Mouse (Mus musculus) heart, embryonic 13.5 days (tissue): ENCODE data around the gene 6030452D12Rik. TPM values are rescaled to one million over a fixed set of nuclear protein-coding genes. Genes with fewer than 3 reads are reported as not detected.

Experiments used
- ATAC-seq: fragments of 200-750 bp; cut with Nextera tagmentation; 2 replicates; pipeline ENCODE4 v1.8.0; 2017; ENCODE audit warnings: moderate TSS enrichment; ENCODE audit not compliant: insufficient number of reproducible peaks, low FRiP score, low TSS enrichment; ENCODE audit errors: extremely low read depth
- H3K27ac ChIP-seq: fragments of 300-500 bp; sonication (generic); replicated peaks from 2 replicates; pipeline ENCODE4 v1.5.1; 2015; ENCODE audit warnings: moderate library complexity, mild to moderate bottlenecking, inconsistent platforms
- H3K27me3 ChIP-seq: fragments of 300-500 bp; sonication (generic); replicated peaks from 2 replicates; pipeline ENCODE4 v1.6.1; 2015; ENCODE audit warnings: mild to moderate bottlenecking, inconsistent platforms
- H3K36me3 ChIP-seq: fragments of 300-500 bp; sonication (generic); 2 replicates; pipeline ENCODE4 v1.6.1; 2015; ENCODE audit warnings: mild to moderate bottlenecking, inconsistent platforms
- H3K4me1 ChIP-seq: fragments of 300-500 bp; sonication (generic); 2 replicates; pipeline ENCODE4 v1.6.1; 2015; ENCODE audit warnings: inconsistent platforms
- H3K4me2 ChIP-seq: fragments of 300-500 bp; sonication (generic); 2 replicates; pipeline ENCODE4 v1.6.1; 2015; ENCODE audit warnings: inconsistent platforms, mild to moderate bottlenecking, moderate library complexity
- H3K4me3 ChIP-seq: fragments of 300-500 bp; sonication (generic); 2 replicates; pipeline ENCODE4 v1.5.1; 2015; ENCODE audit warnings: moderate library complexity, mild to moderate bottlenecking, inconsistent platforms
- H3K9ac ChIP-seq: fragments of 300-500 bp; sonication (generic); 2 replicates; pipeline ENCODE4 v1.6.1; 2015; ENCODE audit warnings: inconsistent platforms, mild to moderate bottlenecking, moderate library complexity
- H3K9me3 ChIP-seq: fragments of 300-500 bp; sonication (generic); 2 replicates; pipeline ENCODE4 v1.6.1; 2016; ENCODE audit warnings: inconsistent platforms
- WGBS: fragments of 180-500 bp; shearing (Covaris S2); methylation state at CpG from one replicate; pipeline ENCODE4 v1.1.7; 2015; ENCODE audit warnings: mixed read lengths; 5-methylcytosine and 5-hydroxymethylcytosine counted together
- polyA plus RNA-seq: library from polyadenylated mRNA; unstranded; fragments of >200 nt; fragmentation: Nextera tagmentation; extraction: Ambion mirVana; gene quantifications from 2 replicates; pipeline ENCODE4 v1.2.1, GENCODE M21; 2015

The 6030452D12Rik gene
- polyA plus RNA-seq, 1 experiment from 2014 or later, result not detected

DNA sequence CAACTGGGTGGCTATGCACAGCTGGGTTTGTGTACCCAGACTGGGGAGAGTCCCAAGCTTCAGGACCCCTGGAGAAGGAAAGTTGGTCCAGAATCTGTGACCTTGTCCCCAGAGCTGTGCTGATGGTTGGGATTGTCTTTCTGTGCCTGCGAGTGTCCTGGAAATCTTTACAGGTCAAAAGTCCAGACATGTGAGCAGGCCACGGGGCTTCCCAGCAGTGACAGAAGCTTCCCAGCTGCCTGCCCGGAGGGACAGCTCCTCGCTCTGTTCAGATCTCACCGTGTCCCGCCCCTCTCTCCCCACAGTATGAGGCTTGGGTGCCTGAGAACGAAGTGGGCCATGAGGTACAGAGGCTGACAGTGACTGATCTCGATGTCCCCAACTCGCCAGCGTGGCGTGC, 40.7 kb downstream of the 6030452D12Rik start:
- no peak overlapping the region for H3K9ac ChIP-seq
- H3K27me3 ChIP-seq, result no peaks in the 10 kb centered on the region
- no peaks in the 10 kb centered on the region for H3K4me1 ChIP-seq
- no peaks in the 10 kb centered on the region for H3K9me3 ChIP-seq
- no peak overlapping the region for H3K4me2 ChIP-seq
- no peak overlapping the region for H3K4me3 ChIP-seq
- ATAC-seq, result no peak
- WGBS, result 68% methylated on average over 11 of the region's 11 CpGs
- peaks cover 96% of the 10 kb centered on the region for H3K36me3 ChIP-seq
- H3K27ac ChIP-seq, result no peak overlapping the region

DNA sequence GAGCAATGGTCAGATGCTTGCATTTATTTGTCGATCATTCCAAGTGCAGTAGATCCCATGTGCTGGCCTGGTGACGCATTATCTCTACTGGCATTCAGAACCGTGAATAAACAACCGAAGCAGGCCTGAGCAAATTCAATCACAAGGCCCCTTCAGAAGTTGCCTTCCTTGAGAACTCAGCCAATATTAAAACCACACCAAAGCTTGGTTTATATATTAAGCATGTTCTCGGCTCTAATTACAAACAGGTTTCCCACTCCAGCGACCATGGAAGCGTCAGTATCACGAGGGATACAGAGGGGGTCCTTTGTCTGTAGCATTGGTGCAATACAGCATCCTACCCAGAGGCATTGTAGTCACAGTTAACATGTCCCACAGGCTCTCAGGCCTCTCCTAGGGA, 42.7 kb downstream of the 6030452D12Rik start:
- no peak for ATAC-seq
- 77% methylated on average over 8 of the region's 8 CpGs for WGBS
- Histone ChIP-seq H3K9ac (no peak overlapping the region), H3K27ac (no peak overlapping the region), H3K9me3 (no peaks in the 10 kb centered on the region), H3K4me1 (no peaks in the 10 kb centered on the region), H3K4me2 (no peak overlapping the region), H3K27me3 (no peaks in the 10 kb centered on the region), H3K36me3 (peaks cover 96% of the 10 kb centered on the region), H3K4me3 (no peak overlapping the region)

DNA sequence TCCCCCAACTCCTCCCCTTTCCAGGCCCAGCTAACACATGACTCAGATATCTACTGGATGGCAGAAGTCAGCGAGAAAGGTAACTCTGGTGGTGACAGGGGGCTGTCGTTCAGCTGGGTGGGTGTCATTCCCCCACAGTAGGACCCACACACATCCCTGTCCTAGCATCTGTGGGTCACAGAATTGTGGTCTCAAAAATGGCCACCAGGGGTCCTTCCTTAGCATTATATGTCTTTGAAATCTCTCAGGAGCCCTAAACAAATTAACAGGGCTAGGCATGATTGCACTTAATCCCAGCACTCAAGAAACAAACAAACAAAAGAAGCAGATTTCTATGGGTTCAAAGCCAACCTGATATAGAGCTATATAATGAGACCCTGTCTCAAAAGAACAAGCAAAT, 44.8 kb downstream of the 6030452D12Rik start:
- no peak overlapping the region for H3K9ac ChIP-seq
- no peak for ATAC-seq
- H3K27ac ChIP-seq, result no peak overlapping the region
- H3K4me2 ChIP-seq, result no peak overlapping the region
- no peaks in the 10 kb centered on the region for H3K4me1 ChIP-seq
- no peaks in the 10 kb centered on the region for H3K9me3 ChIP-seq
- no peaks in the 10 kb centered on the region for H3K27me3 ChIP-seq
- 72% methylated on average over 2 of the region's 2 CpGs for WGBS
- peaks cover 93% of the 10 kb centered on the region for H3K36me3 ChIP-seq
- H3K4me3 ChIP-seq, result no peak overlapping the region

DNA sequence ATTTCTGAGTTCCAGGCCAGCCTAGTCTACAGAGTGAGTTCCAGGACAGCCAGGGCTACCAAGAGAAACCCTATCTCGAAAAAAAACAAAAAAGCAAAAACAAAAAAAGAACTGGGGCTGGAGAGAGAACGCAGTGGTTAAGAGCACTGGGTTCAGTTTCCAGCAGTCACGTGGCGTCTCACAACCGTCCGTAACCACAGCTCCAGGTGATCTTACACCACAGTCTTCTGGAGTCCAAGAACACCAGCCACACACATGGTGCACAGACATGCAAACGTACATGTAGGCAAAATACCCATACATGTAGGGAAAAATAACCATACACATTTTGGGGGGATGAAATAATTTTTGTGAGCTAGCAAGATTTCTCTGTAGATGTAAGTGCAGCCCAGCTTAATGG, 46.4 kb downstream of the 6030452D12Rik start:
- Histone ChIP-seq H3K9me3 (no peaks in the 10 kb centered on the region), H3K27me3 (no peaks in the 10 kb centered on the region), H3K36me3 (peaks cover 92% of the 10 kb centered on the region), H3K27ac (no peak overlapping the region), H3K9ac (no peak overlapping the region), H3K4me3 (no peak overlapping the region), H3K4me1 (no peaks in the 10 kb centered on the region), H3K4me2 (no peak overlapping the region)
- WGBS, result 79% methylated on average over 7 of the region's 7 CpGs
- no peak for ATAC-seq

DNA sequence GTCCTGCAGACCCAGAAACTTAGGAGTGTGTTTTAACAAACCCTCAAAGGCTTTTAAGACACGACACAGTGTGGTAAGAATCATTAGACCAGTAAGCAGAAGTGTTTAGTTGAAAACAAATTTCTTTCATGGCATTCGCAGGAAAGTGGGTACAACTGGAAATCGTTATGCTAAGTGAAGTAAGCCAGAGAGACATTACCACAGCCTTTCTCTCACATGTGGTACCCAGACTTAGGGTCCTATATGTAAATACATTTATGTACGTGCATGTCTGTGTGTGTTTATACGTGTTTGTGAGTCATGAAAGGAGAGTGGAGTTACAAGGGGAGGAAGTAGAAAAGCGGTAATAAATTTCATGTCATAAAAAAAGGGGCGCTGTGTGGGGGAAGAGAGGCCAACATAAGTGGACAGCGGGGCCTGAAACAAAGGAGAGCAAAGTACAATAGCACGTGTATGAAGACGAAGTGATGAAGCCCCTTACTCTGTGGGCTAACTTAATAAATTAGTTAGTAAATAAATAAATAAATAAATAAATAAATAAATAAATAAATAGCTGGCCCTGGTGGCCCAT, 48.1 kb downstream of the 6030452D12Rik start:
- Histone ChIP-seq H3K9me3 (no peaks in the 10 kb centered on the region), H3K9ac (no peak overlapping the region), H3K27me3 (no peaks in the 10 kb centered on the region), H3K27ac (no peak overlapping the region), H3K4me1 (no peaks in the 10 kb centered on the region), H3K4me2 (no peak overlapping the region), H3K4me3 (no peak overlapping the region), H3K36me3 (peaks cover 94% of the 10 kb centered on the region)
- WGBS, result 83% methylated on average over 10 of the region's 10 CpGs
- ATAC-seq, result no peak

DNA sequence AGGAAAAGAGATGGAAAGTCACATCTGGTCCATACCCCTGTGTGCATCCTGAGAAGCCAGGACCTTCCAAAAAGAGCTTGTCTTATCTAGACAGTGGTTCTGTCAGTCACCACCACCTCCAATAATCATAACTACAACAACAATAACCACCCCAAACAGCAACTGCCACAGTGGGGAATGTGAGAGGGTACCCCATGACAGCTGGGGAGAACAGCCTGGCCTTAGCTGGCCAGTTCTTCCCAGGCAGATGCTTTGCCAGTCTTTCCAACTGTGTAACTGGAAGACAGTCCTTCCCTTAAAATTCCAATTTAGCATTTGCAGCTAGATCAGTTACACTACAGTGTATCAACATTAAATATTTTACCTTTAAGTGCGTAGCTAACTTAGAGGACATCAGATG, 50.6 kb downstream of the 6030452D12Rik start:
- Histone ChIP-seq H3K27me3 (no peaks in the 10 kb centered on the region), H3K9ac (no peak overlapping the region), H3K4me2 (no peak overlapping the region), H3K4me3 (no peak overlapping the region), H3K27ac (no peak overlapping the region), H3K36me3 (peaks cover 93% of the 10 kb centered on the region), H3K4me1 (no peaks in the 10 kb centered on the region), H3K9me3 (peaks cover 4% of the 10 kb centered on the region; the same call in 1 of the 2 replicates)
- no peak for ATAC-seq
- 85% methylated on average over 1 of the region's 1 CpGs for WGBS

DNA sequence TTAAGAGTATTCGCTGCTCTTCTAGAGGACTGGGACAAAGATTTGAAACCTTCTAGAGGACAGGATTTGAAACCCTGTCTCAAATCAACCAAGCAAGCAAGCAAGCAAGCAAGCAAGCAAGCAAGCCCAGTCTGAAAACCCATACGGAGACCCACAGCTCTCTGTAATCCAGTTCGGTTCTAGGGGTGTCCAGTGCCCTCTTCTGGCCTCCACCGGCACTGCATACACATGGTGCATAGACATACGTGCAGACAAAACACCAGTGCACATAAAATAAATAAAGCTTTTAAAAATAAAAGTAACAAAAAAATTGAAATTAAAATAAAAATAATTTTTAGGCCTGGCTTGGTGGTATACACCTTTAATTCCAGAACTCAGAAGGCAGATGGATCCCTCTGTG, 53.7 kb downstream of the 6030452D12Rik start:
- peaks cover 90% of the 10 kb centered on the region for H3K36me3 ChIP-seq
- H3K27ac ChIP-seq, result no peak overlapping the region
- no peak overlapping the region for H3K9ac ChIP-seq
- H3K9me3 ChIP-seq, result peaks cover 8% of the 10 kb centered on the region; the same call in 1 of the 2 replicates
- WGBS, result 94% methylated on average over 5 of the region's 5 CpGs
- ATAC-seq, result no peak
- no peak overlapping the region for H3K4me2 ChIP-seq
- H3K4me1 ChIP-seq, result no peaks in the 10 kb centered on the region
- H3K27me3 ChIP-seq, result no peaks in the 10 kb centered on the region
- H3K4me3 ChIP-seq, result no peak overlapping the region

DNA sequence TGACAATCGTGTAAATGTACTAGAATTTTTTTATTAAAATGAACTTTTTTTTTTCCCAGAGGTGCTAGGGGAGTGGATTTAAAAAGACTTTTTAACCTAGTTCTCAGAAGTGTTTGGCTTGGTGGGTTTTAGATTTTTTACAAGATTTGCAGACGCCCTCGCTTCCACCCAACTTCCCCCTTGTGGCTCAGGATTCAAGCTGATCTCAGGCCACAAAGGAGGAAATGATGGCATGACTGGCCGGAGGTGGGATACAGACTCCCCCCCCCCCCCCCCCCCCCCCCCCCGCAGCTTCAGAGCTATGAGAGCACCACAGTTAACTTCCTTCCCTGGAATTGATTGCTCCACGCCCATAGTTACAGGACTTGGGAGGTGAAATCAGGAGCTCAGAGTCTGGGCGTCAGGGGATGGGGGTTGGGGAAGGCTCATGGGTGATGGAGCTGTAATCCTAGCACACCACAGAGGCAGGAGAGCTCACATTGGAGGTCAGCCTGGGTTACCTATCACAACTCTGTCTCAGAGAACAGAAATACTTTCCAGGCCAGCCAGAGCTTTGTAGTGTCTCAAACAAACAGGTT, 55.8 kb downstream of the 6030452D12Rik start:
- Histone ChIP-seq H3K4me3 (no peak overlapping the region), H3K9me3 (peaks cover 8% of the 10 kb centered on the region; the same call in 1 of the 2 replicates), H3K36me3 (peaks cover 71% of the 10 kb centered on the region), H3K9ac (no peak overlapping the region), H3K4me1 (peaks cover 4% of the 10 kb centered on the region), H3K4me2 (no peak overlapping the region), H3K27ac (no peak overlapping the region), H3K27me3 (no peaks in the 10 kb centered on the region)
- 74% methylated on average over 6 of the region's 7 CpGs for WGBS
- ATAC-seq, result no peak

Other genes with a start within 250 kb of the 6030452D12Rik start
- gene Smpd3, start 162.5 kb upstream of the 6030452D12Rik start, polyA plus RNA-seq, result 1.6 and 2.0 TPM in 2 replicates
- gene Zfp90, start 85.2 kb upstream of the 6030452D12Rik start, polyA plus RNA-seq, result 13.9 and 15.3 TPM in 2 replicates
- gene Cdh3, start 10.4 kb downstream of the 6030452D12Rik start, polyA plus RNA-seq, result 29.5 and 32.0 TPM in 2 replicates
- gene Gm10073, start 72.9 kb downstream of the 6030452D12Rik start, polyA plus RNA-seq, result 6.0 and 11.9 TPM in 2 replicates
- 3.0 and 3.2 TPM in 2 replicates for gene Cdh1, start 102.8 kb downstream of the 6030452D12Rik start, polyA plus RNA-seq
- 6.4 and 7.6 TPM in 2 replicates for gene Tango6, start 182.5 kb downstream of the 6030452D12Rik start, polyA plus RNA-seq